Mouse (Mus musculus): ENCODE measurements around the gene Vmn1r155.
"Not testable (repeated sequence)": the region's sequence is repeated elsewhere in the genome, so short reads cannot be mapped to it uniquely, and the experiment has no call there.

Vmn1r155 gene

DNA sequence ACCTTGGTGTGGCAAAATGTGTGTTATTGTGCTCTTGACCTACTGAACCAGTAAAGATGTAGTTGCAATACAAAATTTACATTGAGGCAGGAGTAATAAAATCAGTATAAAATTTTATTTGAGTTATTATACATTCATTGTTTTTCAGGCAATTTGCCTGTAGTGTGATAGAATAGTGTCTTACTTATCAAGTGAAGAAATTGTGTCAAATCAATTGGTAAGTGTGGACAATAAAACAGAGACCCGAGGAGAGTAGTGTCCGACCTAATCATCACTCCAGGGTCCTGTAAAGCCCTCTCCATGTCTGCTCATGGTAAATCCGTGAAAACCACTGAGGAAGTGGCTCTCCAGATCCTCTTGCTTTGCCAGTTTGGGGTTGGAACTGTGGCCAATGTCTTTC, at the start of gene Vmn1r155:
Gene Vmn1r155 (plus strand): TSS at position 301 of the 400 bp plus-strand sequence.
- not testable (repeated sequence) for DNase-seq

DNA sequence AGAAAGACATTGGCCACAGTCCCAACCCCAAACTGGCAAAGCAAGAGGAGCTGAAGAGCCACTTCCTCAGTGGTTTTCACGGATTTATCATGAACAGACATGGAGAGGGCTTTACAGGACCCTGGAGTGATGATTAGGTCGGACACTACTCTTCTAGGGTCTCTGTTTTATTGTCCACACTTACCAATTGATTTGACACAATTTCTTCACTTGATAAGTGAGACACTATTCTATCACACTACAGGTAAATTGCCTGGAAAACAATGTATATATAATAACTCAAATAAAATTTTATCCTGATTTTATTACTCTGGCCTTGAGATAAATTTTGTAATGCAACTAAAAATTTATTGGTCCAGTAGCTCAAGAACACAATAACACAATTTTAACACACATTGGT, 34.4 kb downstream of the Vmn1r155 start, which contains the start of gene Gm8693:
Gene Gm8693 (minus strand): TSS at position 101 of the 400 bp plus-strand sequence.
- DNase-seq, result not testable (repeated sequence)

All from lung, postnatal 4 days (tissue).